Mouse (Mus musculus): ENCODE measurements around the gene Rcl1. TPM values are rescaled to one million over a fixed set of nuclear protein-coding genes. Genes with fewer than 3 reads are reported as not detected.

Rcl1 gene
- total and polyA plus RNA-seq, 2 experiments from 2014 or later: 23.6 to 34.6 TPM

- Histone ChIP-seq H3K9ac (replicated peaks; ENCODE audit: low read length, poor library complexity, severe bottlenecking) (no peak overlapping the region), H3K27ac (ENCODE audit: low read depth, low read length) (no peak overlapping the region), H3K4me1 (ENCODE audit: insufficient read depth, low read length) (no peaks in the 10 kb centered on the region), H3K9me3 (ENCODE audit: low read length) (no peaks in the 10 kb centered on the region), H3K36me3 (ENCODE audit: insufficient read depth, low read length) (no peaks in the 10 kb centered on the region), H3K4me2 (ENCODE audit: low read depth, low read length, poor library complexity, severe bottlenecking) (no peak overlapping the region), H3K27me3 (ENCODE audit: insufficient read depth, low read length) (no peaks in the 10 kb centered on the region), H3K4me3 (ENCODE audit: low read depth, low read length) (no peak overlapping the region)
- no peak for ATAC-seq (ENCODE audit: low FRiP score)
- 13% methylated on average over 6 of the region's 6 CpGs for WGBS
- no peak for TF ChIP-seq CTCF (IDR thresholded peaks at IDR 0.05)
- no peak for DNase-seq (ENCODE audit: low spot score)
Observed at GRCm38 (mm10) chr19:29060299-29060698, 40.9 kb upstream of the Rcl1 start.

GRCm38 (mm10) chr19:29063009-29063408, 38.2 kb upstream of the Rcl1 start:
- no peak for TF ChIP-seq CTCF (IDR thresholded peaks at IDR 0.05)
- H3K4me2 ChIP-seq (ENCODE audit: low read depth, low read length, poor library complexity, severe bottlenecking): no peak overlapping the region
- H3K4me1 ChIP-seq (ENCODE audit: insufficient read depth, low read length): no peaks in the 10 kb centered on the region
- 67% methylated on average over 5 of the region's 5 CpGs for WGBS
- no peaks in the 10 kb centered on the region for H3K36me3 ChIP-seq (ENCODE audit: insufficient read depth, low read length)
- no peak for ATAC-seq (ENCODE audit: low FRiP score)
- H3K27ac ChIP-seq (ENCODE audit: low read depth, low read length): no peak overlapping the region
- H3K9ac ChIP-seq (replicated peaks; ENCODE audit: low read length, poor library complexity, severe bottlenecking): no peak overlapping the region
- no peaks in the 10 kb centered on the region for H3K27me3 ChIP-seq (ENCODE audit: insufficient read depth, low read length)
- no peaks in the 10 kb centered on the region for H3K9me3 ChIP-seq (ENCODE audit: low read length)
- no peak for DNase-seq (ENCODE audit: low spot score)
- H3K4me3 ChIP-seq (ENCODE audit: low read depth, low read length): no peak overlapping the region

- Histone ChIP-seq H3K27ac (ENCODE audit: low read depth, low read length) (no peak overlapping the region), H3K27me3 (ENCODE audit: insufficient read depth, low read length) (no peaks in the 10 kb centered on the region), H3K4me2 (ENCODE audit: low read depth, low read length, poor library complexity, severe bottlenecking) (peak overlapping the region; percentile 38), H3K4me1 (ENCODE audit: insufficient read depth, low read length) (no peaks in the 10 kb centered on the region), H3K36me3 (ENCODE audit: insufficient read depth, low read length) (no peaks in the 10 kb centered on the region), H3K9me3 (ENCODE audit: low read length) (no peaks in the 10 kb centered on the region), H3K4me3 (ENCODE audit: low read depth, low read length) (no peak overlapping the region), H3K9ac (replicated peaks; ENCODE audit: low read length, poor library complexity, severe bottlenecking) (no peak overlapping the region)
- peak; percentile 99 for TF ChIP-seq CTCF (IDR thresholded peaks at IDR 0.05)
- ATAC-seq (ENCODE audit: low FRiP score) (peak; percentile 86), DNase-seq (ENCODE audit: low spot score) (peak; percentile 95)
- 16% methylated on average over 18 of the region's 18 CpGs for WGBS
Observed at GRCm38 (mm10) chr19:29063577-29064363, 37.4 kb upstream of the Rcl1 start.

GRCm38 (mm10) chr19:29064451-29065102, 36.6 kb upstream of the Rcl1 start:
- DNase-seq (ENCODE audit: low spot score) (no peak), ATAC-seq (ENCODE audit: low FRiP score) (no peak)
- Histone ChIP-seq H3K9ac (replicated peaks; ENCODE audit: low read length, poor library complexity, severe bottlenecking) (no peak overlapping the region), H3K9me3 (ENCODE audit: low read length) (no peaks in the 10 kb centered on the region), H3K4me3 (ENCODE audit: low read depth, low read length) (no peak overlapping the region), H3K27ac (ENCODE audit: low read depth, low read length) (no peak overlapping the region), H3K36me3 (ENCODE audit: insufficient read depth, low read length) (no peaks in the 10 kb centered on the region), H3K4me2 (ENCODE audit: low read depth, low read length, poor library complexity, severe bottlenecking) (no peak overlapping the region), H3K4me1 (ENCODE audit: insufficient read depth, low read length) (no peaks in the 10 kb centered on the region), H3K27me3 (ENCODE audit: insufficient read depth, low read length) (no peaks in the 10 kb centered on the region)
- 58% methylated on average over 9 of the region's 9 CpGs for WGBS
- TF ChIP-seq CTCF (IDR thresholded peaks at IDR 0.05): peak; percentile 32

- no peak for TF ChIP-seq CTCF (IDR thresholded peaks at IDR 0.05)
- no peak for ATAC-seq (ENCODE audit: low FRiP score)
- 17% methylated on average over 11 of the region's 11 CpGs for whole genome bisulfite sequencing
- no peaks in the 10 kb centered on the region for H3K27me3 ChIP-seq (ENCODE audit: insufficient read depth, low read length)
- H3K9me3 ChIP-seq (ENCODE audit: low read length): no peaks in the 10 kb centered on the region
- 0 out of 2 replicates have a peak overlapping the region, but pooled peaks have one; percentile 1 for H3K4me3 ChIP-seq (ENCODE audit: low read depth, low read length)
- no peaks in the 10 kb centered on the region for H3K36me3 ChIP-seq (ENCODE audit: insufficient read depth, low read length)
- peak overlapping the region; percentile 33 for H3K4me2 ChIP-seq (ENCODE audit: low read depth, low read length, poor library complexity, severe bottlenecking)
- no peak overlapping the region for H3K9ac ChIP-seq (replicated peaks; ENCODE audit: low read length, poor library complexity, severe bottlenecking)
- peak; percentile 43 for DNase-seq (ENCODE audit: low spot score)
- H3K27ac ChIP-seq (ENCODE audit: low read depth, low read length): no peak overlapping the region
- no peaks in the 10 kb centered on the region for H3K4me1 ChIP-seq (ENCODE audit: insufficient read depth, low read length)
Observed at GRCm38 (mm10) chr19:29066981-29067471, 34.1 kb upstream of the Rcl1 start.

- no peak overlapping the region for H3K27ac ChIP-seq (ENCODE audit: low read depth, low read length)
- H3K9me3 ChIP-seq (ENCODE audit: low read length): no peaks in the 10 kb centered on the region
- no peaks in the 10 kb centered on the region for H3K36me3 ChIP-seq (ENCODE audit: insufficient read depth, low read length)
- H3K4me1 ChIP-seq (ENCODE audit: insufficient read depth, low read length): no peaks in the 10 kb centered on the region
- no peak for TF ChIP-seq CTCF (IDR thresholded peaks at IDR 0.05)
- no peak overlapping the region for H3K4me2 ChIP-seq (ENCODE audit: low read depth, low read length, poor library complexity, severe bottlenecking)
- WGBS: 79% methylated on average over 5 of the region's 5 CpGs
- H3K4me3 ChIP-seq (ENCODE audit: low read depth, low read length): no peak overlapping the region
- no peaks in the 10 kb centered on the region for H3K27me3 ChIP-seq (ENCODE audit: insufficient read depth, low read length)
- no peak for ATAC-seq (ENCODE audit: low FRiP score)
- H3K9ac ChIP-seq (replicated peaks; ENCODE audit: low read length, poor library complexity, severe bottlenecking): no peak overlapping the region
- DNase-seq (ENCODE audit: low spot score): no peak
Observed at GRCm38 (mm10) chr19:29069195-29069594, 32.0 kb upstream of the Rcl1 start.
